Mouse (Mus musculus) ES-Bruce4 (cell line): ENCODE measurements at regions not wholly inside any gene's neighbourhood (a gene's known extent, or its start where the extent isn't known, plus 50 kb on each side); places are given as distances from the start of the nearest gene placed in this dataset.

Source experiments
- H3K27ac ChIP-seq: 2 replicates; pipeline ENCODE4 v1.5.1; 2012; ENCODE audit warnings: low read length, inconsistent platforms; ENCODE audit not compliant: insufficient read depth
- H3K27me3 ChIP-seq: 2 replicates; pipeline ENCODE4 v1.6.1; 2012; ENCODE audit warnings: mild to moderate bottlenecking, low read length, inconsistent platforms; ENCODE audit not compliant: control insufficient read depth, poor library complexity, insufficient read depth, severe bottlenecking
- H3K36me3 ChIP-seq: 2 replicates; pipeline ENCODE4 v1.6.1; 2012; ENCODE audit warnings: inconsistent platforms, mild to moderate bottlenecking, low read length, moderate library complexity; ENCODE audit not compliant: control insufficient read depth, poor library complexity, insufficient read depth, severe bottlenecking
- H3K4me1 ChIP-seq: one replicate; pipeline ENCODE4 v1.8.1; 2011; ENCODE audit warnings: low read length; ENCODE audit not compliant: control insufficient read depth, insufficient read depth
- H3K4me3 ChIP-seq: 2 replicates; pipeline ENCODE4 v1.5.1; 2011; ENCODE audit warnings: low read depth, mild to moderate bottlenecking, low read length
- H3K9ac ChIP-seq: 2 replicates; pipeline ENCODE4 v1.6.1; 2012; ENCODE audit warnings: low read depth, mild to moderate bottlenecking, inconsistent platforms; ENCODE audit not compliant: poor library complexity, severe bottlenecking
- H3K9me3 ChIP-seq: replicated peaks from 2 replicates; pipeline ENCODE4 v1.6.1; 2012; ENCODE audit warnings: mild to moderate bottlenecking, low read length, inconsistent platforms; ENCODE audit not compliant: control insufficient read depth, poor library complexity, insufficient read depth, severe bottlenecking
- CTCF ChIP-seq: IDR thresholded peaks from one replicate; pipeline ENCODE4 v1.8.1; 2011; ENCODE audit warnings: low read depth, low read length
- EP300 ChIP-seq: IDR thresholded peaks from 2 replicates; pipeline ENCODE4 v1.6.1; 2011; ENCODE audit warnings: low read depth, low read length; ENCODE audit not compliant: insufficient read depth
- POLR2A ChIP-seq: IDR thresholded peaks from one replicate; pipeline ENCODE4 v1.8.1; 2011; ENCODE audit warnings: low read length; ENCODE audit not compliant: insufficient read depth

- Histone ChIP-seq H3K27ac (no peak overlapping the region), H3K4me1 (no peaks in the 10 kb centered on the region), H3K9ac (no peak overlapping the region), H3K36me3 (no peaks in the 10 kb centered on the region), H3K27me3 (no peaks in the 10 kb centered on the region), H3K9me3 (no peaks in the 10 kb centered on the region), H3K4me3 (no peak overlapping the region)
- TF ChIP-seq POLR2A (no peak), CTCF (no peak), EP300 (no peak)
Observed at GRCm38 (mm10) chr13:37680837-37681619, 97.2 kb upstream of the Rreb1 start.

DNA sequence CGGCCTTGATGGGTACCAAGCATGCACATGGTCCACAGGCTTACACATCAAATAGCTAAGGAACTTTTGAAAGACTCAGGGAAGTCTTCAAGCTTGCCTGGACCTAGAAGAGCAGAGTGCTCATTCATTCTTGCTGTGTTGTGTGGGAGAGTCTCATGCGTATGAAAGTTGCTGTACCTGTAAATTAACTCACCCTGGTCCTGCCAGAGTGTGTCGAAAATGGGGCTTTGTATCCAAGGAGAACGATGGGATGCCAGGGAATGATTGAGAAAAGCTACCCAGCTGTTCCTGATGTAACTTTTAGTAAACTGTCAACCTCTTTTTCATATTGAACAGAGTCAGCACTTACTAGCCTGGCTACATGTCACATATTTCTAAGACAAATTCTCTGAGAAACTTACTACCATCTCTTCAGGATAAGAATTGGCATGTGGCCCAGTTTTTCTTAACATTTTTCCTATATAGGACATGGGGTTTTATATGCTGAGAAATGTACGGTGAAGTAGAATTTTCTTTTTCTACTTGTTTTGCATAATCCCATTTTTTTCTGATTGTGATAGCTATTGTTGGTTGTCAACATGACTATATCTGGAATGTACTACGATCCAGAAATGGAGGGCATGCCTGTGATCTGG is 95.0 kb upstream of the Rreb1 start:
- Histone ChIP-seq H3K27me3 (no peaks in the 10 kb centered on the region), H3K9me3 (no peaks in the 10 kb centered on the region), H3K36me3 (no peaks in the 10 kb centered on the region), H3K4me3 (no peak overlapping the region), H3K27ac (no peak overlapping the region), H3K9ac (no peak overlapping the region), H3K4me1 (no peaks in the 10 kb centered on the region)
- no peak for TF ChIP-seq POLR2A
- TF ChIP-seq CTCF, result no peak

DNA sequence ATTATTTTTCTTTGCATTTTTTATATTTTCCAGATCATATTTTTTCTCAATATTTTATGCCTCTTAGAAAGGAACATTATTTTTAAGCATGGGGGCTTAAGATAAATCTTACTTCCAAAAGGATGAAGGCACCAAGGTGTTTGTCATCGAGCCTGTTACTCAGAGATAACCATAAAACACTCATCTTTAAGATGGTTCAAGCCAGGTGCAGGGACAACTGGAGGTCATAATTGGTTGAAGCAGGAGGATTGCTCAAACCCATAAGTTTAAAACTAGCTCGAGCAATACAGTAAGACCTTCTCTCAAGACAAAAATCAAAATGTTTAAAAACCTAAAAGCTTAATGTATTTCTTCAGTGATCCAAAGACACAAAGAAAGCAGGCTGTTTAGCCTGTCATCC is 92.6 kb upstream of the Rreb1 start:
- Histone ChIP-seq H3K27ac (no peak overlapping the region), H3K4me3 (no peak overlapping the region), H3K4me1 (no peaks in the 10 kb centered on the region), H3K36me3 (no peaks in the 10 kb centered on the region), H3K9me3 (no peaks in the 10 kb centered on the region), H3K27me3 (no peaks in the 10 kb centered on the region), H3K9ac (no peak overlapping the region)
- no peak for TF ChIP-seq EP300
- TF ChIP-seq CTCF, result no peak
- no peak for TF ChIP-seq POLR2A

GRCm38 (mm10) chr13:37686109-37686508 is 92.1 kb upstream of the Rreb1 start:
- Histone ChIP-seq H3K27me3 (no peaks in the 10 kb centered on the region), H3K9ac (no peak overlapping the region), H3K4me3 (no peak overlapping the region), H3K27ac (no peak overlapping the region), H3K36me3 (no peaks in the 10 kb centered on the region), H3K4me1 (no peaks in the 10 kb centered on the region), H3K9me3 (no peaks in the 10 kb centered on the region)
- no peak for TF ChIP-seq EP300

- TF ChIP-seq POLR2A, result no peak
- TF ChIP-seq CTCF, result no peak
- no peak for TF ChIP-seq EP300
- no peak overlapping the region for H3K27ac ChIP-seq
Observed at GRCm38 (mm10) chr13:37689127-37689777, 88.9 kb upstream of the Rreb1 start.

More at GRCm38 (mm10) chr13:37689127-37689777, 88.9 kb upstream of the Rreb1 start:
- Histone ChIP-seq H3K27me3 (peaks cover 5% of the 10 kb centered on the region; the same call in 1 of the 2 replicates), H3K4me3 (no peak overlapping the region), H3K9ac (no peak overlapping the region), H3K4me1 (no peaks in the 10 kb centered on the region), H3K36me3 (no peaks in the 10 kb centered on the region), H3K9me3 (no peaks in the 10 kb centered on the region)
